Mouse (Mus musculus) adrenal gland, adult 10 weeks (tissue): ENCODE data around the gene Zbtb49. TPM values are rescaled to one million over a fixed set of nuclear protein-coding genes. Genes with fewer than 3 reads are reported as not detected.

Experiments used
- polyA plus RNA-seq: library from polyadenylated mRNA; stranded (reverse); fragments of 350-450 nt; fragmentation: Illumina TruSeq; extraction: RNeasy Lipid Tissue Mini Kit (QIAGEN cat#74804); gene quantifications from one replicate; pipeline ENCODE4 v1.2.3, GENCODE M21; 2014; ENCODE audit warnings: low read depth, low replicate concordance

The Zbtb49 gene
- 2.2 TPM for polyA plus RNA-seq

DNA sequence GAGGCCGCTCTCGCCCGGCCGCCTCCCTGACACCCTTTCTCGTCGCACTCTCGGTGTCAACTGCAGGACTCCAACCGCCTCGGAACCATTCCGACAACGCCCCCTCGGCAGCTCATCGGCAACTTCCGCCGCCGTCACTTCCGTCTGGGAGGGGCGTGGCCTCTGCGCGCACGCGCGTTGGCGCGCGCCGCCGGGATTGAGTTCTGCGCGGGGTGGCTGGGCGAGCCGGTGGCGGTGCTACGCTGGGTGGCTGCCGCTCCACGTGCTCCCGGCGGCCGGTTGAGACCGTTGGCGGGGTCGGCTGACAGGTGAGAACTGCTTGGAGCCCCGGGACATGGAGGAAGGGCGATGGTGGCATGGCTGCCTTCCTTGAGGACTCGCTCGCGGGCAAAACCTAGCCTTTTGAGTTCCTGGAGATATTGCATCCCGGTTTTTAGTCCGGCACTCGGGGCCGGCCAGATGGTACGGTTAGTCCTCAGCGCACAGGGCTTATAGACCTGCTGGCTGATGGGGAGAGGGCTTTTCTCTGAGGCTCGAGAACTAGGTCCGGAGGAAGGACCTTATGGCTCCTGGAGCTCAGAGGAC is at the start of gene Zbtb49, which contains the start of gene Lyar:
Zbtb49 (minus strand) TSS at position 130 of the 585 bp plus-strand sequence.
Lyar (plus strand) TSS at position 143 of the 585 bp plus-strand sequence.

GRCm38 (mm10) chr5:38260107-38260682 is 39.9 kb upstream of the Zbtb49 start, which contains the start of gene Tmem128:
Gene Tmem128 (plus strand): TSS chr5:38260185.

DNA sequence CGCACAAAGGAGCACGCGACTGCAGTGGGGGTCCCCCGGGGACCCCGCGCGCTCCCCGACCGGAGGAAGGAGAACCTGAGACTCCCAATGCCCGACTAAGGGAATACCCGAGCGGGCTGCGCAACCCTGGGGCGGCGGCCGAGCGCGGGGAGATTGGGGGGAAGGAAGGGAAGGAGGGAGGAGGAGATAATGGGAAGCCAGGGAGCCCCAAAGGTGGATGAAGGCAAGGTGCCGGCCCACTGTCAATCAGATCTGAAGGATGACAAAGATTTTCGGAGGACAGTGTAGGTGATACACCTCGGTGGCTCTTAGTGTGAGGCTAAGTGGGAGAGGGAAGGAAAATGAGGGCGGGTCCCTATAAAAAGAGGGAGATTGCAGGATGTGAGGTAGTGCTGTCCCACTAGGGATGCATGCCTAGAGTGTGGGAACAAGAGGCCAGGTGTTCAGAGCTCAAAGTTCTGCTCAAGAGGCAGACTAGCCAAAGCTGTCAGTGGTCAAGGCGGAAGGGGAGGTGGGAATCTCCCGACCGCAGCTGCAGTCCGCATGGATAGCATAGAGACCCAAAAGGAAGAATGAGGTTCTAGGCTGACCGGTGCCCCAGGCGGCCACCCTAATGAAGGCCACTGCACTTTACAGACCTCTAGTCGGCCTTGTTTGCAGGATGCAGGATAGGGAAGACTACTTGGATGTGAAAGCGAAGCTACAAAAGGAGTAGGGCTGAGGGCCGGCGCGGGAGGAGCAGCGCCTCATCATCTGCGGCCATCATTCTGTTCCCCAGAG is 60.4 kb downstream of the Zbtb49 start, which contains the start of gene Nsg1:
Nsg1 (minus strand) TSS at position 274 of the 780 bp plus-strand sequence.

Other genes starting within 250 kb of the Zbtb49 start
- 51.4 TPM for gene Stx18, start 181.7 kb downstream of the Zbtb49 start, polyA plus RNA-seq
- 33.2 TPM for gene Nsg1, start 60.5 kb downstream of the Zbtb49 start, polyA plus RNA-seq
- 34.2 TPM for gene Lyar, start within 50 bp of the Zbtb49 start, polyA plus RNA-seq
- 75.8 TPM for gene Tmem128, start 39.7 kb upstream of the Zbtb49 start, polyA plus RNA-seq
- 17.1 TPM for gene Otop1, start 55.5 kb upstream of the Zbtb49 start, polyA plus RNA-seq
- gene Drd5, start 98.9 kb upstream of the Zbtb49 start, polyA plus RNA-seq: not detected